ENCODE assay signal across 7 mouse cellular contexts in the genomic region with DNA sequence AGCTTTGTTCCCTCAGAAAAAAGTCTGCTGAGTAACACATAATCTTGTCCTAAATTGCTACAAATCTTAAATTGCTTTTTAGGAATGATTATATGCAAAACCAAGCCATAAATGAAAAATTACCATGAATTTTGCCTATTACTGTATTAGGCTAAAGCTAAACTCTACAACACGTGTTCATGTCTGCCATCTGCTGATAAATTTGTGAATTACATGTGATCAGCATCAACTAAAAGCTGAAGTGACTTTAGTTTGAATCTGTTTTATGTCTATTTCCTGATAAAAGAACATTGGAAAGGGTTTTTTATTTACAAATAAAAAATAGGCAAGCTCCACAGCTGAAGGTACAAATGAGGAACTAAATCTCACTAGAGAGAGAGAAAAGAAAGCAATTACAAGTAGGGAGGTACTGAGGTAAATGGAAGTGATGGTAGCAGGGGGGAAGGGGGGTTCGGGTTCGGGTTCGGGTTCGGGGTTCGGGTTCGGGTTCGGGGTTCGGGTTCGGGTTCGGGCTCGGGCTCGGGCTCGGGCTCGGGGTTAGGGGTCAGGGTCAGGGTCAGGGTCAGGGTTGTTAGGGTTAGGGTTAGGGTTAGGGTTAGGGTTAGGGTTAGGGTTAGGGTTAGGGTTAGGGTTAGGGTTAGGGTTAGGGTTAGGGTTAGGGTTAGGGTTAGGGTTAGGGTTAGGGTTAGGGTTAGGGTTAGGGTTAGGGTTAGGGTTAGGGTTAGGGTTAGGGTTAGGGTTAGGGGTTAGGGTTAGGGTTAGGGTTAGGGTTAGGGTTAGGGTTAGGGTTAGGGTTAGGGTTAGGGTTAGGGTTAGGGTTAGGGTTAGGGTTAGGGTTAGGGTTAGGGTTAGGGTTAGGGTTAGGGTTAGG.
DNase-seq lines count a peak whose midpoint lies in the region; ATAC-seq and TF ChIP-seq lines count a peak whose summit lies in the region.
"Not testable (repeated sequence)": the region's sequence is repeated elsewhere in the genome, so short reads cannot be mapped to it uniquely, and the experiment has no call there.

No protein-coding gene starts in this region.

- not testable (repeated sequence) for H3K9me3 ChIP-seq in intestine, postnatal 0 days (ENCODE audit: control insufficient read depth); midbrain, embryonic 12.5 days

- H3K4me3 ChIP-seq in gastrocnemius, adult 2 months; intestine, postnatal 0 days (ENCODE audit: low read depth, low read length); midbrain, embryonic 12.5 days: not testable (repeated sequence)

- not testable (repeated sequence) for H3K36me3 ChIP-seq in intestine, postnatal 0 days (ENCODE audit: control insufficient read depth, insufficient read depth); midbrain, embryonic 12.5 days

- peak; percentile 44 for DNase-seq in R1 (ENCODE audit: low read depth, low spot score)
- peak; percentile 3 to 52 for DNase-seq in cerebellum, postnatal 25 days
- peak; percentile 18 for DNase-seq in gastrocnemius, adult 2 months
- DNase-seq in left cerebral cortex, postnatal 10 days (ENCODE audit: extremely low spot score in 1 of 2, low spot score in 2 of 2): peak; percentile 51 to 87
- DNase-seq in spleen, adult 18-20 months: peak; percentile 6 to 78

- not testable (repeated sequence) for H3K27me3 ChIP-seq in intestine, postnatal 0 days (replicated peaks; ENCODE audit: control insufficient read depth, insufficient read depth, low read length); midbrain, embryonic 12.5 days

- not testable (repeated sequence) for H3K4me2 ChIP-seq in intestine, postnatal 0 days (replicated peaks; ENCODE audit: low read depth); midbrain, embryonic 12.5 days (replicated peaks)

- peak; percentile 22; the same call in 1 of the 2 replicates for ATAC-seq in intestine, postnatal 0 days
- ATAC-seq in midbrain, embryonic 12.5 days (ENCODE audit: low FRiP score, low read depth): peak; percentile 47; the same call in 1 of the 2 replicates

- H3K9ac ChIP-seq in intestine, postnatal 0 days (ENCODE audit: low read depth, low read length); midbrain, embryonic 12.5 days (replicated peaks): not testable (repeated sequence)

- not testable (repeated sequence) for H3K27ac ChIP-seq in gastrocnemius, adult 2 months; intestine, postnatal 0 days (ENCODE audit: low read depth, low read length); midbrain, embryonic 12.5 days (replicated peaks)

- 81% methylated on average over 15 of the region's 15 CpGs for WGBS in intestine, postnatal 0 days
- 84% methylated on average over 15 of the region's 15 CpGs for WGBS in midbrain, embryonic 12.5 days

- not testable (repeated sequence) for H3K4me1 ChIP-seq in intestine, postnatal 0 days (replicated peaks; ENCODE audit: control insufficient read depth, insufficient read depth, low read length); midbrain, embryonic 12.5 days

- TF ChIP-seq CTCF in gastrocnemius, adult 2 months (IDR thresholded peaks at IDR 0.05): peak; percentile 57
- TF ChIP-seq CTCF in intestine, postnatal 0 days (IDR thresholded peaks at IDR 0.05; ENCODE audit: low read depth): peak; percentile 71

- intact Hi-C loops in gastrocnemius, adult 2 months (cut with DNase I); left cerebral cortex, postnatal 10 days (cut with DNase I): not testable (repeated sequence)

Comparison
In these comparisons a context has a peak if more than half of its experiments do, and no peak if none do; other contexts are left out.
1. DNase-seq: peak in every context shown above with its lines; median percentile 69 in left cerebral cortex, postnatal 10 days; 44 in R1; 42 in spleen, adult 18-20 months; 28 in cerebellum, postnatal 25 days; 18 in gastrocnemius, adult 2 months.